In the genomic region with DNA sequence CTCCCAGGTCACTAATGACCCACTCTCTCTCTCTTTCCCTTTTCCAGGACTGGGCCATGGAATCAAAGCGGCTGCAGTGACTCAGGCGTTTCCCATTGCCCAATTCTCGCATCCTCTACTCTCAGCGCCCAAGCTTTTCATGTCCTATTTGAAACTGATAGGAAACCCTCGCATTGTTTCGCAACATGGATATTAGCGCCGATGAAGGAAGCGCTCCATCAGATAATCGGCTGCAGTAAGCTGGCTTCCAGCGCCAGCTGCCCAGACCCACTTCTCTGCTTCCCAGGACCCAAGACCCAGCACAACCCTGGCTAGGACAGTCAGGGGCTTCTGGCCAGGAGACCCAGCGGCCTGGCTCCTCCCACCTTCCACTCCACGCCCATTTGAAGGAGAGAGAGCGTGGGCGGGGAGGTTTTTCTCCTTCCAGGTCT, we compare ENCODE assay signal across 8 mouse cellular contexts. TPM values are rescaled to one million over a fixed set of nuclear protein-coding genes. Genes with fewer than 3 reads are reported as not detected.
DNase-seq lines count a peak whose midpoint lies in the region; ATAC-seq lines count a peak whose summit lies in the region.

No protein-coding gene starts in this region.

- H3K9me3 ChIP-seq in heart, embryonic 15.5 days (replicated peaks) = no peaks in the 10 kb centered on the region
- H3K9me3 ChIP-seq in limb, embryonic 13.5 days = no peaks in the 10 kb centered on the region
- H3K9me3 ChIP-seq in midbrain, embryonic 15.5 days = no peaks in the 10 kb centered on the region

- peak; percentile 40 for DNase-seq in ES-CJ7 (ENCODE audit: low read depth, low spot score)
- DNase-seq in embryo, embryonic 10 days (ENCODE audit: low spot score) = peak; percentile 47
- DNase-seq in natural killer cell, adult 2 months (ENCODE audit: low spot score in 2 of 2) = no peak
- no peak for DNase-seq in left cerebral cortex, adult 9 months (ENCODE audit: low spot score in 2 of 2)
- DNase-seq in left cerebral cortex, postnatal 4 days = no peak

- 0 out of 2 replicates have a peak overlapping the region, but pooled peaks have one; percentile 32 for H3K9ac ChIP-seq in heart, embryonic 15.5 days
- H3K9ac ChIP-seq in limb, embryonic 13.5 days = peak overlapping the region; percentile 45; the same call in 1 of the 2 replicates
- H3K9ac ChIP-seq in midbrain, embryonic 15.5 days = no peak overlapping the region

- no peak for ATAC-seq in heart, embryonic 15.5 days (replicated peaks; ENCODE audit: insufficient number of reproducible peaks, insufficient read depth, low FRiP score, low read depth)
- no peak; the same call in 1 of the 2 replicates for ATAC-seq in limb, embryonic 13.5 days (ENCODE audit: low FRiP score, low read depth)
- no peak for ATAC-seq in midbrain, embryonic 15.5 days (replicated peaks)

- H3K4me2 ChIP-seq in heart, embryonic 15.5 days = peak overlapping the region; percentile 61
- peak overlapping the region; percentile 60 for H3K4me2 ChIP-seq in limb, embryonic 13.5 days (replicated peaks)
- peak overlapping the region; percentile 46 for H3K4me2 ChIP-seq in midbrain, embryonic 15.5 days

- H3K4me1 ChIP-seq in heart, embryonic 15.5 days (replicated peaks) = peaks cover 46% of the 10 kb centered on the region
- H3K4me1 ChIP-seq in limb, embryonic 13.5 days = peaks cover 24% of the 10 kb centered on the region
- H3K4me1 ChIP-seq in midbrain, embryonic 15.5 days = peaks cover 23% of the 10 kb centered on the region

- H3K36me3 ChIP-seq in heart, embryonic 15.5 days = no peaks in the 10 kb centered on the region
- no peaks in the 10 kb centered on the region for H3K36me3 ChIP-seq in limb, embryonic 13.5 days
- H3K36me3 ChIP-seq in midbrain, embryonic 15.5 days (replicated peaks) = no peaks in the 10 kb centered on the region

- no peak overlapping the region; the same call in 1 of the 2 replicates for H3K27ac ChIP-seq in heart, embryonic 15.5 days
- H3K27ac ChIP-seq in limb, embryonic 13.5 days = no peak overlapping the region
- no peak overlapping the region for H3K27ac ChIP-seq in midbrain, embryonic 15.5 days

- peak overlapping the region; percentile 25 for H3K4me3 ChIP-seq in heart, embryonic 15.5 days
- peak overlapping the region; percentile 27 for H3K4me3 ChIP-seq in limb, embryonic 13.5 days
- peak overlapping the region; percentile 23 for H3K4me3 ChIP-seq in midbrain, embryonic 15.5 days

- intact Hi-C loops in left cerebral cortex, postnatal 4 days (cut with DNase I) = no loop called here

- WGBS in heart, embryonic 15.5 days = 20% methylated on average over 15 of the region's 15 CpGs
- WGBS in limb, embryonic 13.5 days = 23% methylated on average over 15 of the region's 15 CpGs
- WGBS in midbrain, embryonic 15.5 days = 25% methylated on average over 15 of the region's 15 CpGs

- peaks cover 59% of the 10 kb centered on the region for H3K27me3 ChIP-seq in heart, embryonic 15.5 days
- peaks cover 5% of the 10 kb centered on the region; the same call in 1 of the 2 replicates for H3K27me3 ChIP-seq in limb, embryonic 13.5 days
- no peaks in the 10 kb centered on the region for H3K27me3 ChIP-seq in midbrain, embryonic 15.5 days (replicated peaks)

RNA-seq across cellular contexts. Expression of a gene that starts 51.9 kb away (rescaled TPM):
- polyA plus RNA-seq in heart, embryonic 15.5 days (2015; fragmentation: Nextera tagmentation; extraction: Ambion mirVana) = 166 and 209 TPM in 2 replicates
- polyA plus RNA-seq in limb, embryonic 13.5 days (2015; fragmentation: Nextera tagmentation; extraction: Ambion mirVana) = 391 and 427 TPM in 2 replicates
- 310 and 326 TPM in 2 replicates for polyA plus RNA-seq in midbrain, embryonic 15.5 days (2015; fragmentation: Nextera tagmentation; extraction: Ambion mirVana)
- total RNA-seq in left cerebral cortex, postnatal 4 days (2021) = 100 to 1,000 TPM; 186 to 197 TPM

RNA-seq across cellular contexts. Expression of a gene that starts 57.5 kb away (rescaled TPM):
- polyA plus RNA-seq in heart, embryonic 15.5 days (2015; fragmentation: Nextera tagmentation; extraction: Ambion mirVana) = 14.0 and 20.4 TPM in 2 replicates
- 11.9 and 12.0 TPM in 2 replicates for polyA plus RNA-seq in limb, embryonic 13.5 days (2015; fragmentation: Nextera tagmentation; extraction: Ambion mirVana)
- 20.7 and 20.9 TPM in 2 replicates for polyA plus RNA-seq in midbrain, embryonic 15.5 days (2015; fragmentation: Nextera tagmentation; extraction: Ambion mirVana)
- total RNA-seq in left cerebral cortex, postnatal 4 days (2021) = 1 to 10 TPM; 2.6 to 3.1 TPM

Comparison
In these comparisons a context has a peak if more than half of its experiments do, and no peak if none do; other contexts are left out.
1. DNase-seq: peak in ES-CJ7 (single experiment) and embryo, embryonic 10 days (single experiment); none in natural killer cell, adult 2 months (0 of 2), left cerebral cortex, adult 9 months (0 of 2) and left cerebral cortex, postnatal 4 days (single experiment).
2. Peak in every context shown above with its lines, with median percentiles within 50 percentile points of each other: H3K4me2 ChIP-seq and H3K4me3 ChIP-seq.